Mouse (Mus musculus) stomach, postnatal 0 days (tissue): ENCODE results near the gene Arl8b.

Experiments
- CTCF ChIP-seq: IDR thresholded peaks from 2 replicates; pipeline ENCODE4 v1.5.1; 2016; ENCODE audit warnings: antibody characterized with exemption, low read depth, mild to moderate bottlenecking, moderate library complexity
- EP300 ChIP-seq: optimal IDR thresholded peaks from 2 replicates; pipeline ENCODE3; 2016; ENCODE audit warnings: antibody characterized with exemption

GRCm38 (mm10) chr6:108755936-108756335 lies 27.0 kb upstream of the Arl8b start:
- TF ChIP-seq EP300 (no peak), CTCF (no peak)
